Mouse (Mus musculus): Measurements from ENCODE around the gene Mpdu1. TPM values are rescaled to one million over a fixed set of nuclear protein-coding genes. Genes with fewer than 3 reads are reported as not detected.

The Mpdu1 gene
- total and polyA plus RNA-seq, 3 experiments, result 60.9 to 259 (median 101) TPM

GRCm38 (mm10) chr11:69622406-69622805 is 40.0 kb downstream of the Mpdu1 start:
- Histone ChIP-seq H3K79me2 (ENCODE audit: control insufficient read depth, insufficient read depth, low read length, poor library complexity) (no peaks in the 10 kb centered on the region), H3K4me3 (ENCODE audit: control insufficient read depth in 1 of 2, insufficient read depth in 1 of 2, low read depth in 2 of 2, low read length in 2 of 2) (no peak overlapping the region), H3K27me3 (ENCODE audit: control insufficient read depth in 1 of 2, insufficient read depth in 2 of 2, low read length in 2 of 2) (no peaks in the 10 kb centered on the region), H3K9ac (ENCODE audit: control insufficient read depth, low read depth, low read length, poor library complexity, severe bottlenecking) (no peak overlapping the region), H3K9me3 (replicated peaks; ENCODE audit: insufficient read depth, low read length) (no peaks in the 10 kb centered on the region), H3K4me1 (ENCODE audit: control insufficient read depth in 1 of 2, insufficient read depth in 2 of 2, low read length in 2 of 2) (peaks cover 6 to 12% of the 10 kb centered on the region in 2 experiments), H3K36me3 (ENCODE audit: control insufficient read depth in 1 of 2, insufficient read depth in 2 of 2, low read length in 2 of 2) (peaks cover 0 to 10% of the 10 kb centered on the region in 2 experiments; a peak in 2 of 4 replicates), H3K27ac (ENCODE audit: control insufficient read depth, low read depth, low read length) (no peak overlapping the region)
- no peak for TF ChIP-seq NRF1 (IDR thresholded peaks at IDR 0.05; ENCODE audit: insufficient read depth, low read depth, low read length, poor library complexity, severe bottlenecking)
- no peak for TF ChIP-seq MYB (IDR thresholded peaks at IDR 0.05; ENCODE audit: low read depth, low read length)
- no peak for TF ChIP-seq TBP (IDR thresholded peaks at IDR 0.05; ENCODE audit: low read depth, low read length)
- TF ChIP-seq NELFE (IDR thresholded peaks at IDR 0.05; ENCODE audit: low read depth, low read length), result no peak
- DNase-seq (ENCODE audit: low read depth, low spot score), result no peak

DNA sequence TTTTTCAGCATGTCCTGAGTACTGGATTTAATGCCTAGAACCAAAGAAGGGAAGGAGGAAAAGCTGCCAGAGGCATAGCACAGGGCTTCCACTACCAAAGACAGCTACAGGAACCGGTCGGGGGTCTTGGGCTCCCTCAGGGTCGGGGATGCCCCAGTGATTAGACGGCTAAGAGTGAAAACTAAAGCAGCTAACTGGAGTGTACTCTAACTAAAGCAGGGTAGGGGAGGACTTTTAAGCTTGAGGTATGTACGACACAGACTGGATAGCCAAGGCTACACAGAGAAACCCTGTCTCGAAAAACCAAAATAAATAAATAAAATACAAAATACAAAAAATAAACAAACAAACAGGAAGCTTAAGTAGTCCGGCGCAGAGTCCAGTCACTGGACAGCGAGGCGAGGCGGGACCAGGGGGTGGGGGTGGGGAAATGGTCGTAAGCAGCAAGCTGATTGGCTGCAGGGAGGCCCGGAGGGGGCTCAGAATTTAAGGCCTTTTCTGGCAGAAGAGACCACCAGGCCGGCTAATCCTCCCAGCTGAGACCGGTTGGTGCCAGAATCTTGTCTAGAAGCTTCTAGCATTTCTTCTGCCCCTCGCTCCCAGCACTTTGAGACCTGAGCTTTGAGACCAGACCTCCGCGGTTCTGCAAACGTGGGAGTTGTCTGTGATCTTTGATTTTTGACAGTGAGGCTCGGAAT is 40.7 kb downstream of the Mpdu1 start, which contains the start of gene Sat2:
Gene Sat2 (plus strand): TSS at position 454 of the 698 bp plus-strand sequence.
- peaks cover 6 to 12% of the 10 kb centered on the region in 2 experiments for H3K4me1 ChIP-seq (ENCODE audit: control insufficient read depth in 1 of 2, insufficient read depth in 2 of 2, low read length in 2 of 2)
- no peak for DNase-seq (ENCODE audit: low read depth, low spot score)
- peaks cover 0 to 10% of the 10 kb centered on the region in 2 experiments; a peak in 2 of 4 replicates for H3K36me3 ChIP-seq (ENCODE audit: control insufficient read depth in 1 of 2, insufficient read depth in 2 of 2, low read length in 2 of 2)
- TF ChIP-seq RAD21 (IDR thresholded peaks at IDR 0.05; ENCODE audit: low read depth, low read length) (no peak), CHD2 (IDR thresholded peaks at IDR 0.05; ENCODE audit: low read length) (no peak), MAFK (IDR thresholded peaks at IDR 0.05; ENCODE audit: borderline replicate concordance, low read depth, low read length) (no peak), CTCF (IDR thresholded peaks at IDR 0.05 in 2 of 3, conservative IDR thresholded peaks at IDR 0.05 in 1 of 3; ENCODE audit: control insufficient read depth in 1 of 3, insufficient read depth in 1 of 3, low read depth in 2 of 3, low read length in 3 of 3, poor library complexity in 1 of 3, severe bottlenecking in 1 of 3) (no peak), ZKSCAN1 (IDR thresholded peaks at IDR 0.05; ENCODE audit: low read depth, low read length) (no peak), CHD1 (IDR thresholded peaks at IDR 0.05; ENCODE audit: low read depth, low read length) (no peak), MYC (IDR thresholded peaks at IDR 0.05; ENCODE audit: low read depth, low read length) (no peak), SIN3A (IDR thresholded peaks at IDR 0.05; ENCODE audit: low read length) (no peak), GABPA (IDR thresholded peaks at IDR 0.05; ENCODE audit: low read depth, low read length) (no peak), USF2 (IDR thresholded peaks at IDR 0.05; ENCODE audit: borderline replicate concordance in 1 of 2, insufficient read depth in 1 of 2, low read depth in 1 of 2, low read length in 2 of 2) (no peak), ZMIZ1 (IDR thresholded peaks at IDR 0.05; ENCODE audit: low read depth, low read length) (no peak), NELFE (IDR thresholded peaks at IDR 0.05; ENCODE audit: low read depth, low read length) (no peak), ZC3H11A (IDR thresholded peaks at IDR 0.05; ENCODE audit: low read depth, low read length) (no peak), SMC3 (IDR thresholded peaks at IDR 0.05; ENCODE audit: low read depth, low read length) (no peak), MEF2A (IDR thresholded peaks at IDR 0.05; ENCODE audit: extremely low read depth, insufficient replicate concordance, low read depth, low read length, poor library complexity, severe bottlenecking) (no peak), POLR2AphosphoS2 (IDR thresholded peaks at IDR 0.05; ENCODE audit: low read length) (no peak), ELF1 (IDR thresholded peaks at IDR 0.05; ENCODE audit: low read depth, low read length) (no peak)
- H3K27ac ChIP-seq (ENCODE audit: control insufficient read depth, low read depth, low read length), result peak within 1 kb of the TSS; percentile 26
- H3K4me3 ChIP-seq (ENCODE audit: control insufficient read depth in 1 of 2, insufficient read depth in 1 of 2, low read depth in 2 of 2, low read length in 2 of 2), result no peak within 1 kb of the TSS
- 0 out of 2 replicates have a peak within 1 kb of the TSS, but pooled peaks have one; percentile 20 for H3K9ac ChIP-seq (ENCODE audit: control insufficient read depth, low read depth, low read length, poor library complexity, severe bottlenecking)
- H3K9me3 ChIP-seq (replicated peaks; ENCODE audit: insufficient read depth, low read length), result no peaks in the 10 kb centered on the region
- no peaks in the 10 kb centered on the region for H3K79me2 ChIP-seq (ENCODE audit: control insufficient read depth, insufficient read depth, low read length, poor library complexity)
- H3K27me3 ChIP-seq (ENCODE audit: control insufficient read depth in 1 of 2, insufficient read depth in 2 of 2, low read length in 2 of 2), result no peaks in the 10 kb centered on the region

Measured in MEL (cell line).